Mouse (Mus musculus): ENCODE measurements around the gene Nme9. TPM values are rescaled to one million over a fixed set of nuclear protein-coding genes. Genes with fewer than 3 reads are reported as not detected.

The Nme9 gene
- polyA plus RNA-seq, 1 experiment from 2014 or later, result not detected

GRCm38 (mm10) chr9:99434892-99435618 lies 16.2 kb upstream of the Nme9 start:
- Histone ChIP-seq H3K9ac (ENCODE audit: low read depth, low read length) (no peak overlapping the region), H3K9me3 (replicated peaks; ENCODE audit: control insufficient read depth, low read length) (no peaks in the 10 kb centered on the region), H3K4me1 (ENCODE audit: control insufficient read depth, low read depth, low read length) (no peaks in the 10 kb centered on the region; the same call in 1 of the 2 replicates), H3K36me3 (ENCODE audit: control insufficient read depth, insufficient read depth) (no peaks in the 10 kb centered on the region), H3K4me2 (ENCODE audit: low read depth, low read length) (peak overlapping the region; percentile 69), H3K27me3 (ENCODE audit: control insufficient read depth, insufficient read depth, low read depth, low read length) (peaks cover 36% of the 10 kb centered on the region), H3K27ac (ENCODE audit: low read length) (no peak overlapping the region), H3K4me3 (ENCODE audit: low read depth, low read length) (no peak overlapping the region; the same call in 1 of the 2 replicates)
- 55% methylated on average over 14 of the region's 14 CpGs for WGBS (ENCODE audit: insufficient replicate concordance)
- ATAC-seq (ENCODE audit: low read depth), result no peak

DNA sequence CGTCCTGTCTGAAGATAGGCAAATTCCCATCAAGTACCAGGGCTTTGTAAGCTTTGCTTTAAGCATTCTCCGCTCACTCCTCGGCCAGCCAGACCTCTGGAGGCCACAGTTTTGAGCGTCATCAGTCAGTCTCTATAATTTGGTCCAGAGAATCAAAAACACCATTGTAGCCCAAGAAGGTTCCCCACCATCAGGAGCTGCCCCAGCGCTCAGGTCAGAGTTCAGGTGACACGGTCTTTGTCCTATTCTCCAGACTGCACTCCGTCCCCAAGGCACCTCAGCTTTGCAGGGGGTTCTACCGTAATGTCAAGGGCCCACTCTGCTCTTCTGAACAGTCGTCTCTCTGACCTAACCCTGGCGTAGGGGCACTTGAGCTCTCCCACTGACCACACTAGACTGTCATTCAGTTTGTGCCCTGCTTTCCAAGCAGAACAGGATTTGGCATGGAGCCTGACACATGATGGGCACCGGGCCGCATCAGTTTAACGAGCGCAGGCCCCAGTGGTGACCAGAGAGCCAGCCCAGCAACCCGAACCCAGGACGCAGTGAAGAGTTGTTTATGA lies 15.6 kb upstream of the Nme9 start:
- no peak overlapping the region; the same call in 1 of the 2 replicates for H3K9ac ChIP-seq (ENCODE audit: low read depth, low read length)
- no peaks in the 10 kb centered on the region; the same call in 1 of the 2 replicates for H3K4me1 ChIP-seq (ENCODE audit: control insufficient read depth, low read depth, low read length)
- H3K27me3 ChIP-seq (ENCODE audit: control insufficient read depth, insufficient read depth, low read depth, low read length), result peaks cover 36% of the 10 kb centered on the region
- no peak overlapping the region for H3K27ac ChIP-seq (ENCODE audit: low read length)
- H3K36me3 ChIP-seq (ENCODE audit: control insufficient read depth, insufficient read depth), result no peaks in the 10 kb centered on the region
- H3K4me3 ChIP-seq (ENCODE audit: low read depth, low read length), result peak overlapping the region; percentile 66
- no peak for ATAC-seq (ENCODE audit: low read depth)
- WGBS (ENCODE audit: insufficient replicate concordance), result 34% methylated on average over 16 of the region's 16 CpGs
- peak overlapping the region; percentile 69 for H3K4me2 ChIP-seq (ENCODE audit: low read depth, low read length)
- H3K9me3 ChIP-seq (replicated peaks; ENCODE audit: control insufficient read depth, low read length), result no peaks in the 10 kb centered on the region

DNA sequence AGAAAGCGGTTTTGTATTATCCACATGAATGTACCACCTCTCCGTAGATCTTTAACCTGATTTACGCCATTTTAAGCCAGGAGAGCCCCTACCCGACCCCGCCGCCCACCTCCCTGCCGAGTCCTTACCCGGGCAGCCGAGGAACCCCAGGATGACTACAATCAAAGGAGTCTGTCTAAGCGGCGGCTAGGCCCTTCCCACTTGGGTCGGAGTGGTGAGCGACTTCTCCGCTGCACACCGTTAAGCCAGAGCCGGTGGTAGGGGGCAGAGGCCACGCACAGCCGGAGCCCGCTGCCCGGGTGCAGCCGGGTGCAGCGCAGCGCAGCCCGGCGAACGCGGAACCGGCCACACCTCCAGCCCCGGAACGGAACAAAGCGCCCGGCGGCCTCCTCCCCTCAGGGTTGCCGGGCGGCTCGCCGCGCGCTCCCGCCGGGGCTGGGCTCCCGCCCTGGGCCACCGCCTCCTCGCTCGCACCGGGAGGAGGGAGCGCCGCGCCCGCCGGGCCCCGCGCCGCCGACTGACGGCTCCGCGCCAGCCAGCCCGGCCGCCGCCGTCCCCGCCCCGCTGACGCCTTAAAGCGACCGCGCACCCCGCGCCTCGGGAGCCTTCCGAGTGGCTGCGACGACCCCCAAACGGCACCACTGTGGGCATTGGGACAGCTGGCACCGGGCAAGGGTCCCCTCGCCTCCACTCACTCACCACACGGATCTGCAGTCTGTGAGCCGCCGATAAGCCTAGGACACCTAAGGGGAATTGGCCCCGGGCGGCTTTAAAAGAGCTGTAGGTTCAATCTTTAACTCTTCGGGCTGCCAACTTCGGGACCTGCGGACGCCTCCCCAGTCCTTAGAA lies 14.9 kb upstream of the Nme9 start:
- Histone ChIP-seq H3K36me3 (ENCODE audit: control insufficient read depth, insufficient read depth) (no peaks in the 10 kb centered on the region), H3K4me2 (ENCODE audit: low read depth, low read length) (peak overlapping the region; percentile 69), H3K9ac (ENCODE audit: low read depth, low read length) (peak overlapping the region; percentile 56), H3K9me3 (replicated peaks; ENCODE audit: control insufficient read depth, low read length) (no peaks in the 10 kb centered on the region), H3K4me1 (ENCODE audit: control insufficient read depth, low read depth, low read length) (no peaks in the 10 kb centered on the region; the same call in 1 of the 2 replicates), H3K4me3 (ENCODE audit: low read depth, low read length) (peak overlapping the region; percentile 66), H3K27me3 (ENCODE audit: control insufficient read depth, insufficient read depth, low read depth, low read length) (peaks cover 36% of the 10 kb centered on the region), H3K27ac (ENCODE audit: low read length) (no peak overlapping the region)
- ATAC-seq (ENCODE audit: low read depth), result peak; percentile 79
- WGBS (ENCODE audit: insufficient replicate concordance), result under 1% methylated on average over 70 of the region's 86 CpGs

DNA sequence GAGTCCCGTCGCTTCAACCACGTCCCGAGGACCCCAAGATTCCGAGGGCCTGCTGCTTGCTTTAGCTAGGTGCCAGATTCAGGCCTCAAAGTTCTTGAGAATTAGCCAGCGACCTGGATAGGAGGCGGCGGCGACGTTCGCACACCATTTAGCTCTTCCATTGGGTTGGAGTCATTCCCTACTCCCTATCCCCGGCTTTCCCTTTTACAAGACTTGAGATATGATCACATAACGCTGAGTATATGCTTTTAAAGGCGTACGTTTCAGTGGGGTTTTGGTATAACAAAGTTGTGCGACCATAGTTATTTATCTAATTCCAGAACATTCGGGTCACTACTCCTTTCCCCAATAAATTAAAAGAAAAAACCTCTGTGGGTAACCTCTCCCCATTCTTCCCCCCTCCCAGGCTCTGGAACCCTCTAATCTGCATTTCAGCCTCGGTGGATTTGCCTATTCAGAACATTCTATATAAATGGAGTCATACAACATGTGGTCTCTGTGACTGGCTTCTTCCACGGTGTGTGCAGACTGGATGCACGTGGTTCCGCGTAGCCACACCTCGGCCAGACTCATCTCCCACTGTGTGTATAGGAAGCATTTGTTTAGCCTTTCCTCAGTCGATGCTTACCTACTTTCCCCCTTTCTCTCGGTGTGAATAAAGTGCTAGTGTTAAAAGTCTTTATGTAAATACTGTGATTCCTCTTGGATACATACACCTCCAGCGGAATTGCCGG lies 14.1 kb upstream of the Nme9 start, which contains the start of gene Mras:
Gene Mras, minus strand, starts transcription at position 351 of the 734 bp plus-strand sequence.
- peak within 1 kb of the TSS; percentile 56 for H3K9ac ChIP-seq (ENCODE audit: low read depth, low read length)
- no peak within 1 kb of the TSS for H3K27ac ChIP-seq (ENCODE audit: low read length)
- ATAC-seq (ENCODE audit: low read depth), result no peak
- no peaks in the 10 kb centered on the region for H3K9me3 ChIP-seq (replicated peaks; ENCODE audit: control insufficient read depth, low read length)
- H3K4me1 ChIP-seq (ENCODE audit: control insufficient read depth, low read depth, low read length), result no peaks in the 10 kb centered on the region; the same call in 1 of the 2 replicates
- WGBS (ENCODE audit: insufficient replicate concordance), result 14% methylated on average over 27 of the region's 27 CpGs
- H3K4me2 ChIP-seq (ENCODE audit: low read depth, low read length), result peak within 1 kb of the TSS; percentile 69
- H3K36me3 ChIP-seq (ENCODE audit: control insufficient read depth, insufficient read depth), result no peaks in the 10 kb centered on the region
- H3K4me3 ChIP-seq (ENCODE audit: low read depth, low read length), result peak within 1 kb of the TSS; percentile 66
- H3K27me3 ChIP-seq (ENCODE audit: control insufficient read depth, insufficient read depth, low read depth, low read length), result peaks cover 36% of the 10 kb centered on the region

DNA sequence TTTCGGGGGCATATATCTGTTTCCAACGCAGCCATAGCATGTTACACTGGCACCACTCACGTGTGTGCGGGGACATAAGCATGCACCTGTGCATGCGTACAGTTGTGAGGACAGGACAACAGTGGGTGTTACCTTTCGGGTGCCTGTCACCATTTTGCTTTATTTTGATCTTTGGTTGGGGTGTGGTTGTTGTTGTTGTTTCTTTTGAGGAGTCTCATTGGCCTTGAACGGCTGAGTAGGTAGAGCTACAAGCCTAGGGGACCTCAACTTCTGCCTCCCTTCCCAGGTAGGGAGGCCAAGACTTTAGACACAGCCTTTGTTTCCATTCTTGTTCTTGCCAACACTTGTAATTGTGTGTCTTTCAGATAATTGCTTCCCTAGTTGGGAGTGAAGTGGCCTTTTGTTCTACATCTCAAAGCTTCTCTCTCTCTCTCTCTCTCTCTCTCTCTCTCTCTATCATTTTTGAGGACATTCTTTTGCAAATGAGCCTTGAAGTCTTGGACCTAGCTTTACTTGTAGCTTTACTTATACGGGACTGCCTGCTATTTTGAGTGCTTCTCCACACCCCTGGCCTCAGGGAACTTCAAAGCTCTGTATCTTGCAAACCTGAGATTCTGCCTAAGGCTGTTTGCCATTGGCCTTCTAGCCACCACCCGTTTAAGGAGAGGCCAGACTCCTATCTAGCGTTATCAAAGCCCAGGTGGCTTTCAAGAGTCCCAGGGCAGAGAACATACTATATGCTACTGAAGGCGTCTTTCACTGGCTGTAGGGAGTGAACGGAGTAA lies 13.3 kb upstream of the Nme9 start:
- H3K27me3 ChIP-seq (ENCODE audit: control insufficient read depth, insufficient read depth, low read depth, low read length), result peaks cover 36% of the 10 kb centered on the region
- no peaks in the 10 kb centered on the region for H3K36me3 ChIP-seq (ENCODE audit: control insufficient read depth, insufficient read depth)
- no peak overlapping the region for H3K9ac ChIP-seq (ENCODE audit: low read depth, low read length)
- ATAC-seq (ENCODE audit: low read depth), result no peak
- no peak overlapping the region for H3K4me3 ChIP-seq (ENCODE audit: low read depth, low read length)
- H3K9me3 ChIP-seq (replicated peaks; ENCODE audit: control insufficient read depth, low read length), result no peaks in the 10 kb centered on the region
- H3K27ac ChIP-seq (ENCODE audit: low read length), result no peak overlapping the region
- H3K4me2 ChIP-seq (ENCODE audit: low read depth, low read length), result no peak overlapping the region
- no peaks in the 10 kb centered on the region; the same call in 1 of the 2 replicates for H3K4me1 ChIP-seq (ENCODE audit: control insufficient read depth, low read depth, low read length)
- 56% methylated on average over 12 of the region's 12 CpGs for WGBS (ENCODE audit: insufficient replicate concordance)

DNA sequence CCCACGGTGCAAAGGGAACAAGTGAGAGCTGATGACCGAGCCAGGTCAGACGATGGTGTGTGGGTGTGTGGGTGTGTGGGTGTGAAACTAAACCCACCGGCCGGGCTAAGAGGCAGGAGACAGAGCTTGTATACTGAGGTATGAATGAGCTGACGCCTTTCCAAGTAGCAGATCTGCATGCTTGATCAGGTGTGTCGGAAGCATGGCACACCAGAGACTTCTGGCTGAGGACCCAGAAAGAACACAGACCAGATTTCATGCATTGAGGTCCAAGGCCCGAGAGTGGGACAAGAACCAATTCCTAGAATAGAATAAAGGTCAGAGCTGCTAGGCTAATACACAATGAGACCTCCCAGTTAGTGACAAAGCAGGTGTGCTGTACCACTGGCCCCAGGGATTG lies 12.2 kb upstream of the Nme9 start:
- peaks cover 36% of the 10 kb centered on the region for H3K27me3 ChIP-seq (ENCODE audit: control insufficient read depth, insufficient read depth, low read depth, low read length)
- H3K36me3 ChIP-seq (ENCODE audit: control insufficient read depth, insufficient read depth), result no peaks in the 10 kb centered on the region
- H3K9me3 ChIP-seq (replicated peaks; ENCODE audit: control insufficient read depth, low read length), result no peaks in the 10 kb centered on the region
- ATAC-seq (ENCODE audit: low read depth), result no peak
- WGBS (ENCODE audit: insufficient replicate concordance), result 55% methylated on average over 8 of the region's 8 CpGs
- H3K4me1 ChIP-seq (ENCODE audit: control insufficient read depth, low read depth, low read length), result no peaks in the 10 kb centered on the region; the same call in 1 of the 2 replicates
- no peak overlapping the region for H3K4me2 ChIP-seq (ENCODE audit: low read depth, low read length)
- H3K9ac ChIP-seq (ENCODE audit: low read depth, low read length), result no peak overlapping the region
- H3K27ac ChIP-seq (ENCODE audit: low read length), result no peak overlapping the region
- no peak overlapping the region for H3K4me3 ChIP-seq (ENCODE audit: low read depth, low read length)

DNA sequence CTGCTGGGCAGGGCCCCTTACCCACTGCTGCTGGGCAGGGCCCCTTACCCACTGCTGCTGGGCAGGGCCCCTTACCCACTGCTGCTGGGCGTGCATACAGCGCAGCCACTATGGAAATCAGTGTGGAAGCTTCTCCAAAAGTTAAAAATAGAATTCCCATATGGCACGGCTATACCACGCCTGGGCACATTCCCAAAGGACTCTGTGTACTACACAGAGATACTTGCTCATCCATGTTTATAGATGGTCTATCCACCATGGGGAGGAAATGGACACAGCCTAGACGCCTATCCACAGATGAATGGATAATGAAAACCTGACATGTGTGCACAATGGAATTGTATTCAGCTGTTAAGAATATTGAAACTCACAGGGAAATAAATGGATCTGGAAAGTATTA lies 10.3 kb upstream of the Nme9 start:
- Histone ChIP-seq H3K4me2 (ENCODE audit: low read depth, low read length) (no peak overlapping the region), H3K9me3 (replicated peaks; ENCODE audit: control insufficient read depth, low read length) (no peaks in the 10 kb centered on the region), H3K9ac (ENCODE audit: low read depth, low read length) (no peak overlapping the region), H3K27ac (ENCODE audit: low read length) (no peak overlapping the region), H3K4me3 (ENCODE audit: low read depth, low read length) (no peak overlapping the region), H3K27me3 (ENCODE audit: control insufficient read depth, insufficient read depth, low read depth, low read length) (peaks cover 28% of the 10 kb centered on the region), H3K4me1 (ENCODE audit: control insufficient read depth, low read depth, low read length) (no peaks in the 10 kb centered on the region; the same call in 1 of the 2 replicates), H3K36me3 (ENCODE audit: control insufficient read depth, insufficient read depth) (no peaks in the 10 kb centered on the region)
- WGBS (ENCODE audit: insufficient replicate concordance), result 58% methylated on average over 5 of the region's 5 CpGs
- ATAC-seq (ENCODE audit: low read depth), result no peak
